Mouse (Mus musculus) heart, postnatal 25 days (tissue): ENCODE data around the gene Ccdc84. TPM values are rescaled to one million over a fixed set of nuclear protein-coding genes. Genes with fewer than 3 reads are reported as not detected.
"Not testable (repeated sequence)": the region's sequence is repeated elsewhere in the genome, so short reads cannot be mapped to it uniquely, and the experiment has no call there.

Source experiments
- DNase-seq: peaks from one replicate; pipeline ENCODE4 v3.0.0; 2022; ENCODE audit warnings: low spot score
- intact Hi-C: fragments of 180-260 bp; cut with DNase I; formaldehyde crosslinking; loops from one replicate; pipeline ENCODE4 v1.15.1; 2025
- total RNA-seq, 2 experiments: library from RNA; stranded (reverse); gene quantifications; 2 replicates each; pipeline ENCODE4 v1.2.3; 2021

Gene Ccdc84
- total RNA-seq, 2 experiments from 2014 or later, result 7.2 to 8.0 TPM

- intact Hi-C loops, result no loop called here
- DNase-seq, result no peak
Observed at GRCm38 (mm10) chr9:44411601-44412130, 6.7 kb downstream of the Ccdc84 start.

- intact Hi-C loops, result no loop called here
- no peak for DNase-seq
Observed at GRCm38 (mm10) chr9:44410647-44411336, 7.6 kb downstream of the Ccdc84 start.

- DNase-seq, intact Hi-C loops: not testable (repeated sequence)
Observed at GRCm38 (mm10) chr9:44408693-44409092, 9.7 kb downstream of the Ccdc84 start.

- intact Hi-C loops, result no loop called here
- DNase-seq, result no peak
Observed at GRCm38 (mm10) chr9:44407752-44408097, 10.6 kb downstream of the Ccdc84 start.

GRCm38 (mm10) chr9:44406906-44407751 is 11.2 kb downstream of the Ccdc84 start, which contains the start of the genes Rps25 and Trappc4:
Rps25 (plus strand) TSS chr9:44407139.
Trappc4 (minus strand) TSS chr9:44407600.
- DNase-seq, result peak; percentile 87
- intact Hi-C loops, result no loop called here

GRCm38 (mm10) chr9:44405011-44405410 is 13.4 kb downstream of the Ccdc84 start:
- DNase-seq, result no peak
- intact Hi-C loops, result no loop called here

GRCm38 (mm10) chr9:44401081-44401480 is 17.3 kb downstream of the Ccdc84 start:
- intact Hi-C loops, result no loop called here
- no peak for DNase-seq

- no peak for DNase-seq
- intact Hi-C loops, result no loop called here
Observed at GRCm38 (mm10) chr9:44399795-44400114, 18.6 kb downstream of the Ccdc84 start.

- intact Hi-C loops, result no loop called here
Observed at GRCm38 (mm10) chr9:44399114-44399794, 19.1 kb downstream of the Ccdc84 start.

GRCm38 (mm10) chr9:44398551-44398950 is 19.8 kb downstream of the Ccdc84 start:
- DNase-seq, result no peak
- intact Hi-C loops, result no loop called here

More at GRCm38 (mm10) chr9:44399114-44399794, 19.1 kb downstream of the Ccdc84 start:
- no peak for DNase-seq

- no peak for DNase-seq
- intact Hi-C loops, result no loop called here
Observed at GRCm38 (mm10) chr9:44398087-44398486, 20.3 kb downstream of the Ccdc84 start.

GRCm38 (mm10) chr9:44396684-44397411 is 21.5 kb downstream of the Ccdc84 start, which contains the start of gene Slc37a4:
Slc37a4 (plus strand) TSS chr9:44396852.
- DNase-seq, result peak; percentile 95
- intact Hi-C loops, result no loop called here

GRCm38 (mm10) chr9:44391466-44391865 is 26.9 kb downstream of the Ccdc84 start:
- no peak for DNase-seq

GRCm38 (mm10) chr9:44389273-44389672 is 29.1 kb downstream of the Ccdc84 start:
- no peak for DNase-seq

More at GRCm38 (mm10) chr9:44391466-44391865, 26.9 kb downstream of the Ccdc84 start:
- intact Hi-C loops, result loop anchor here (2.0 to 5.0 kb wide), 3 partner anchors 151 to 404 kb away; partner anchors contain the start of gene Ccdc153

GRCm38 (mm10) chr9:44387221-44387620 is 31.1 kb downstream of the Ccdc84 start:
- DNase-seq, result no peak
- intact Hi-C loops, result loop anchor here (5.0 kb wide), 1 partner anchor 95 kb away; no protein-coding TSS in a partner anchor

More at GRCm38 (mm10) chr9:44389273-44389672, 29.1 kb downstream of the Ccdc84 start:
- intact Hi-C loops, result loop anchor here (5.0 kb wide), 1 partner anchor 97 kb away; no protein-coding TSS in a partner anchor

GRCm38 (mm10) chr9:44384596-44384995 is 33.8 kb downstream of the Ccdc84 start:
- no peak for DNase-seq
- intact Hi-C loops, result no loop called here

- intact Hi-C loops, result no loop called here
- DNase-seq, result no peak
Observed at GRCm38 (mm10) chr9:44379862-44380261, 38.5 kb downstream of the Ccdc84 start.

GRCm38 (mm10) chr9:44379054-44379834 is 39.1 kb downstream of the Ccdc84 start, which contains the start of gene Hyou1:
Hyou1 (plus strand) TSS chr9:44379490.
- intact Hi-C loops, result no loop called here
- peak; percentile 98 for DNase-seq
